ENCODE assay signal across 27 mouse cellular contexts in the genomic region with DNA sequence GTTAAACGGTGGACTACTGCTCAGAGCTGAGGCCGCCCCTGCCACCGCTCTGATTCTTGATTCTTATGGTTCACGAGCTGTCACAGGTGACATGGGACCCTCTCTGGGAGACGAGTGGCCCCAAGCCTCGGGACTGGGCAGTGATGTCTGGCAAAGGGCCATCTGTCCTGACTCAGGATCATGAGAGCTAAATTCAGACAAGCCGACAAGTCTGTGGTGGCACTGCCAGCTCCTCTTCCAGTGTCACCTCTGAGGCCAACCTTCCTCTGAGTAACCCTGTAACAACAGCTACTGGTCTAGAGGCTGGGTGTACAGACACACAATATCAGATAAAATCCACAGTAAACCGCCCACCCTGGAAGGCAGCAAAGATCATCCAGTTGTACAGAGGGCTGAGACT. TPM values are rescaled to one million over a fixed set of nuclear protein-coding genes. Genes with fewer than 3 reads are reported as not detected.
DNase-seq lines count a peak whose midpoint lies in the region; ATAC-seq and TF ChIP-seq lines count a peak whose summit lies in the region.
"Had no signal": no experiment of that assay in that cellular context is flagged by ENCODE, and none has a peak within 500 bp of the region (broad histone marks: within the 10 kb centered on the region; RNA-seq: fewer than 3 reads in every experiment).

No protein-coding gene starts in this region.

- peaks cover under 1% of the 10 kb centered on the region; the same call in 1 of the 2 replicates for H3K27me3 ChIP-seq in forebrain, embryonic 12.5 days
- H3K27me3 ChIP-seq in forebrain, embryonic 13.5 days = no peaks in the 10 kb centered on the region
- no peaks in the 10 kb centered on the region; the same call in 1 of the 2 replicates for H3K27me3 ChIP-seq in heart, adult 2 months (ENCODE audit: control insufficient read depth, insufficient read depth, low read length)
- peaks cover 23% of the 10 kb centered on the region for H3K27me3 ChIP-seq in heart, embryonic 10.5 days (ENCODE audit: insufficient read depth, poor library complexity, severe bottlenecking)
- no peaks in the 10 kb centered on the region for H3K27me3 ChIP-seq in heart, embryonic 14.5 days (ENCODE audit: control insufficient read depth, insufficient read depth, low read length)
- H3K27me3 ChIP-seq: embryonic facial prominence, embryonic 13.5 days; neural tube, embryonic 13.5 days had no signal

- no peak overlapping the region for H3K4me2 ChIP-seq in forebrain, embryonic 12.5 days
- H3K4me2 ChIP-seq in forebrain, embryonic 13.5 days = no peak overlapping the region
- H3K4me2 ChIP-seq in heart, embryonic 14.5 days (ENCODE audit: low read length) = no peak overlapping the region
- H3K4me2 ChIP-seq: embryonic facial prominence, embryonic 13.5 days; kidney, embryonic 15.5 days; lung, embryonic 14.5 days; neural tube, embryonic 13.5 days had no signal

- WGBS in forebrain, embryonic 12.5 days = 82% methylated on average over 8 of the region's 8 CpGs
- WGBS in forebrain, embryonic 13.5 days = 74% methylated on average over 8 of the region's 8 CpGs
- WGBS in heart, adult 2 months = 60% methylated on average over 8 of the region's 8 CpGs
- 65% methylated on average over 8 of the region's 8 CpGs for WGBS in heart, embryonic 10.5 days
- 36% methylated on average over 8 of the region's 8 CpGs for WGBS in heart, embryonic 14.5 days

- H3K4me3 ChIP-seq in forebrain, embryonic 12.5 days (replicated peaks) = no peak overlapping the region
- H3K4me3 ChIP-seq in forebrain, embryonic 13.5 days = no peak overlapping the region
- H3K4me3 ChIP-seq in heart, adult 2 months = no peak overlapping the region
- H3K4me3 ChIP-seq in heart, embryonic 10.5 days = no peak overlapping the region
- no peak overlapping the region for H3K4me3 ChIP-seq in heart, embryonic 14.5 days (ENCODE audit: control insufficient read depth in 1 of 2, insufficient read depth in 1 of 2, low read depth in 1 of 2, low read length in 2 of 2)
- H3K4me3 ChIP-seq: embryonic facial prominence, embryonic 13.5 days; erythroblast, embryonic 14.5 days; hindbrain, embryonic 10.5 days; kidney, embryonic 15.5 days; left cerebral cortex, adult 2 months; megakaryocyte, embryonic 14.5 days; neural tube, embryonic 13.5 days had no signal

- no peaks in the 10 kb centered on the region for H3K79me2 ChIP-seq in heart, adult 2 months (replicated peaks; ENCODE audit: control insufficient read depth, insufficient read depth, low read length)

- no peak for TF ChIP-seq POLR2A in heart, adult 2 months (IDR thresholded peaks at IDR 0.05; ENCODE audit: insufficient read depth, low read depth, low read length)

- peak; percentile 74 for TF ChIP-seq EP300 in heart, adult 2 months (IDR thresholded peaks at IDR 0.05; ENCODE audit: insufficient read depth, low read depth, low read length)

- no peaks in the 10 kb centered on the region for H3K9me3 ChIP-seq in forebrain, embryonic 12.5 days
- no peaks in the 10 kb centered on the region for H3K9me3 ChIP-seq in forebrain, embryonic 13.5 days (replicated peaks)
- H3K9me3 ChIP-seq in heart, embryonic 10.5 days = no peaks in the 10 kb centered on the region
- no peaks in the 10 kb centered on the region for H3K9me3 ChIP-seq in heart, embryonic 14.5 days (ENCODE audit: control insufficient read depth, low read length)
- H3K9me3 ChIP-seq: embryonic facial prominence, embryonic 13.5 days; hindbrain, embryonic 10.5 days; kidney, embryonic 15.5 days; megakaryocyte, embryonic 14.5 days; neural tube, embryonic 13.5 days had no signal

- no peak for ATAC-seq in forebrain, embryonic 12.5 days (ENCODE audit: low FRiP score)
- ATAC-seq in forebrain, embryonic 13.5 days = no peak
- ATAC-seq in heart, embryonic 14.5 days (ENCODE audit: insufficient number of reproducible peaks, insufficient read depth, low FRiP score, low read depth) = 0 out of 2 replicates have a peak, but pooled peaks have one; percentile 18
- ATAC-seq: hindbrain, postnatal 0 days; intestine, postnatal 0 days had no signal

- peaks cover 13% of the 10 kb centered on the region; the same call in 1 of the 2 replicates for H3K36me3 ChIP-seq in forebrain, embryonic 12.5 days (replicated peaks)
- peaks cover 12% of the 10 kb centered on the region for H3K36me3 ChIP-seq in forebrain, embryonic 13.5 days (ENCODE audit: poor library complexity, severe bottlenecking)
- H3K36me3 ChIP-seq in heart, adult 2 months (ENCODE audit: control insufficient read depth, insufficient read depth, low read length) = no peaks in the 10 kb centered on the region
- H3K36me3 ChIP-seq in heart, embryonic 10.5 days = no peaks in the 10 kb centered on the region
- H3K36me3 ChIP-seq in heart, embryonic 14.5 days (ENCODE audit: control insufficient read depth, insufficient read depth, low read length) = no peaks in the 10 kb centered on the region
- H3K36me3 ChIP-seq: kidney, embryonic 15.5 days; neural tube, embryonic 13.5 days had no signal

- 0 out of 2 replicates have a peak overlapping the region, but pooled peaks have one; percentile 31 for H3K27ac ChIP-seq in forebrain, embryonic 12.5 days
- no peak overlapping the region for H3K27ac ChIP-seq in forebrain, embryonic 13.5 days
- H3K27ac ChIP-seq in heart, adult 2 months = no peak overlapping the region
- H3K27ac ChIP-seq in heart, embryonic 10.5 days = no peak overlapping the region
- no peak overlapping the region for H3K27ac ChIP-seq in heart, embryonic 14.5 days (replicated peaks in 1 of 2; ENCODE audit: control insufficient read depth in 1 of 2, insufficient read depth in 1 of 2, low read depth in 2 of 2, low read length in 2 of 2)
- H3K27ac ChIP-seq: embryonic facial prominence, embryonic 13.5 days; hindbrain, embryonic 10.5 days; hindbrain, postnatal 0 days; kidney, embryonic 15.5 days; left cerebral cortex, adult 2 months; liver, embryonic 14.5 days; neural tube, embryonic 13.5 days had no signal

- intact Hi-C loops in heart, adult 2 months (cut with DNase I) = no loop called here

- H3K4me1 ChIP-seq in forebrain, embryonic 12.5 days = peaks cover 79% of the 10 kb centered on the region
- H3K4me1 ChIP-seq in forebrain, embryonic 13.5 days = peaks cover 93% of the 10 kb centered on the region
- no peaks in the 10 kb centered on the region for H3K4me1 ChIP-seq in heart, adult 2 months (ENCODE audit: control insufficient read depth, insufficient read depth, low read length)
- peaks cover 51% of the 10 kb centered on the region for H3K4me1 ChIP-seq in heart, embryonic 10.5 days
- peaks cover 13 to 36% of the 10 kb centered on the region in 2 experiments for H3K4me1 ChIP-seq in heart, embryonic 14.5 days (ENCODE audit: control insufficient read depth in 2 of 2, insufficient read depth in 2 of 2, low read length in 2 of 2)

- H3K9ac ChIP-seq in forebrain, embryonic 12.5 days = no peak overlapping the region
- H3K9ac ChIP-seq in forebrain, embryonic 13.5 days = no peak overlapping the region
- no peak overlapping the region for H3K9ac ChIP-seq in heart, adult 2 months (ENCODE audit: low read depth, low read length)
- no peak overlapping the region for H3K9ac ChIP-seq in heart, embryonic 14.5 days (ENCODE audit: low read length)
- H3K9ac ChIP-seq: kidney, embryonic 15.5 days; liver, embryonic 14.5 days; lung, embryonic 14.5 days; neural tube, embryonic 13.5 days had no signal

- TF ChIP-seq CTCF in heart, adult 2 months (IDR thresholded peaks at IDR 0.05) = no peak

- peak; percentile 33 to 55 for DNase-seq in heart, adult 2 months
- DNase-seq in heart, embryonic 10.5 days (ENCODE audit: low spot score) = no peak
- peak; percentile 50 for DNase-seq in naive thymus-derived CD4-positive, alpha-beta T cell, adult 2 months (ENCODE audit: low read depth)
- no peak for DNase-seq in frontal cortex, postnatal 10 days (ENCODE audit: low spot score in 2 of 2)
- DNase-seq: adrenal gland, postnatal 10 days; cerebellum, adult 2 months; cerebellum, postnatal 25 days; embryo, embryonic 11 days; kidney, postnatal 36 days; lung, embryonic 14.5 days; midbrain, embryonic 14.5 days; thymus, adult 18-20 months; thymus, postnatal 36 days had no signal

RNA-seq across cellular contexts. Expression of a gene that starts 20.2 kb away (rescaled TPM):
- 46.0 and 54.4 TPM in 2 replicates for polyA plus RNA-seq in forebrain, embryonic 12.5 days (2016; fragmentation: Nextera tagmentation; extraction: Ambion mirVana)
- 53.5 and 61.1 TPM in 2 replicates for polyA plus RNA-seq in forebrain, embryonic 13.5 days (2015; fragmentation: Nextera tagmentation; extraction: Ambion mirVana)
- total RNA-seq in heart, adult 2 months (2021) = 1 to 10 TPM in 1 of 2 experiments, under 1 TPM in 1; 0.77 to 1.3 TPM
- 0.64 and 1.1 TPM in 2 replicates for polyA plus RNA-seq in heart, adult 2 months (2012; rRNA removed)
- polyA plus RNA-seq in heart, embryonic 10.5 days (2016; fragmentation: Nextera tagmentation; extraction: Ambion mirVana) = 3.1 and 3.3 TPM in 2 replicates
- polyA plus RNA-seq in heart, embryonic 14.5 days (2014; fragmentation: Nextera tagmentation; extraction: Ambion mirVana) = 4.4 TPM in 2 replicates
- total RNA-seq: granulocyte monocyte progenitor cell, adult 5-6 weeks had no signal
- polyA plus RNA-seq: erythroblast, embryonic 14.5 days had no signal

Comparison
In these comparisons a context has a peak if more than half of its experiments do, and no peak if none do; other contexts are left out.
1. DNase-seq: peak in heart, adult 2 months (2 of 2) and naive thymus-derived CD4-positive, alpha-beta T cell, adult 2 months (single experiment); none in heart, embryonic 10.5 days (single experiment) and frontal cortex, postnatal 10 days (0 of 2).